In genomic region chr5:20568421-20568820, GRCm38 (mm10) we compare ENCODE assay signal across 14 mouse cellular contexts.
A peak's percentile ranks its signal among the peaks of the same experiment; 100 is the strongest.
DNase-seq lines count a peak whose midpoint lies in the region; ATAC-seq and TF ChIP-seq lines count a peak whose summit lies in the region.
"Had no signal": no experiment of that assay in that cellular context is flagged by ENCODE, and none has a peak within 500 bp of the region (broad histone marks: within the 10 kb centered on the region; RNA-seq: fewer than 3 reads in every experiment).

No protein-coding gene starts in this region.

- TF ChIP-seq CTCF in forebrain, postnatal 0 days (IDR thresholded peaks at IDR 0.05; ENCODE audit: low read depth): no peak
- TF ChIP-seq CTCF in cortical plate, adult 2 months (IDR thresholded peaks at IDR 0.05; ENCODE audit: extremely low read depth, insufficient read depth, low read length): no peak

- no peaks in the 10 kb centered on the region for H3K9me3 ChIP-seq in forebrain, postnatal 0 days (ENCODE audit: low read length)
- H3K9me3 ChIP-seq in forebrain, embryonic 15.5 days: no peaks in the 10 kb centered on the region
- H3K9me3 ChIP-seq: heart, embryonic 13.5 days; limb, embryonic 12.5 days had no signal

- H3K4me2 ChIP-seq in forebrain, postnatal 0 days (ENCODE audit: low read depth): no peak overlapping the region
- H3K4me2 ChIP-seq in forebrain, embryonic 15.5 days (replicated peaks): no peak overlapping the region
- H3K4me2 ChIP-seq in myocyte (ENCODE audit: low read depth): peak overlapping the region; percentile 44
- H3K4me2 ChIP-seq: heart, embryonic 13.5 days; hindbrain, embryonic 14.5 days; limb, embryonic 12.5 days had no signal

- H3ac ChIP-seq in myocyte (ENCODE audit: control insufficient read depth, insufficient read length): no peak overlapping the region

- H3K27ac ChIP-seq in forebrain, postnatal 0 days (ENCODE audit: low read depth, low read length): 0 out of 2 replicates have a peak overlapping the region, but pooled peaks have one; percentile 15
- H3K27ac ChIP-seq in forebrain, embryonic 15.5 days (replicated peaks): no peak overlapping the region
- H3K27ac ChIP-seq in cortical plate, adult 2 months (ENCODE audit: insufficient read depth, low read length): peak overlapping the region; percentile 71
- H3K27ac ChIP-seq: heart, embryonic 13.5 days; hindbrain, embryonic 14.5 days; limb, embryonic 12.5 days had no signal

- intact Hi-C loops in heart, postnatal 14 days (cut with DNase I): no loop called here

- TF ChIP-seq POLR2A in cortical plate, adult 2 months (IDR thresholded peaks at IDR 0.05; ENCODE audit: extremely low read depth, insufficient read depth, low read length): 0 out of 2 replicates have a peak, but pooled peaks have one; percentile 20
- TF ChIP-seq POLR2A in myocyte (IDR thresholded peaks at IDR 0.05; ENCODE audit: insufficient read length, low read depth): no peak

- no peaks in the 10 kb centered on the region for H3K79me2 ChIP-seq in myocyte (ENCODE audit: control insufficient read depth, insufficient read depth)

- H3K27me3 ChIP-seq in forebrain, postnatal 0 days (ENCODE audit: insufficient read depth, low read length): no peaks in the 10 kb centered on the region
- no peaks in the 10 kb centered on the region for H3K27me3 ChIP-seq in forebrain, embryonic 15.5 days
- H3K27me3 ChIP-seq in myocyte (ENCODE audit: control insufficient read depth, insufficient read depth, insufficient read length): no peaks in the 10 kb centered on the region
- H3K27me3 ChIP-seq: heart, embryonic 13.5 days; limb, embryonic 12.5 days; megakaryocyte, embryonic 14.5 days had no signal

- no peak for DNase-seq in forebrain, postnatal 0 days
- DNase-seq in layer of hippocampus, adult 9-11 months: peak; percentile 85
- no peak for DNase-seq in thymus, adult 18-20 months
- DNase-seq in heart, postnatal 14 days: no peak
- DNase-seq: liver, postnatal 0 days; retina, postnatal 1 day had no signal

- peak; percentile 48 for ATAC-seq in forebrain, postnatal 0 days
- no peak for ATAC-seq in forebrain, embryonic 15.5 days (replicated peaks)
- no peak for ATAC-seq in CD4-positive, CD25-positive, alpha-beta regulatory T cell, adult 4 months
- ATAC-seq: liver, postnatal 0 days had no signal

- H3K9ac ChIP-seq in forebrain, postnatal 0 days: no peak overlapping the region
- no peak overlapping the region for H3K9ac ChIP-seq in forebrain, embryonic 15.5 days (replicated peaks)
- H3K9ac ChIP-seq: heart, embryonic 13.5 days; hindbrain, embryonic 14.5 days; limb, embryonic 12.5 days; liver, postnatal 0 days had no signal

- peaks cover 10% of the 10 kb centered on the region for H3K36me3 ChIP-seq in forebrain, postnatal 0 days (ENCODE audit: insufficient read depth)
- peaks cover 8% of the 10 kb centered on the region; the same call in 1 of the 2 replicates for H3K36me3 ChIP-seq in forebrain, embryonic 15.5 days
- no peaks in the 10 kb centered on the region for H3K36me3 ChIP-seq in myocyte (ENCODE audit: control insufficient read depth, insufficient read depth)
- H3K36me3 ChIP-seq: heart, embryonic 13.5 days; limb, embryonic 12.5 days had no signal

- WGBS in forebrain, postnatal 0 days: 91% methylated on average over 6 of the region's 6 CpGs
- WGBS in forebrain, embryonic 15.5 days: 93% methylated on average over 6 of the region's 6 CpGs

- no peak overlapping the region for H3K4me3 ChIP-seq in forebrain, postnatal 0 days (ENCODE audit: low read depth, low read length)
- H3K4me3 ChIP-seq in forebrain, embryonic 15.5 days: no peak overlapping the region
- H3K4me3 ChIP-seq in cortical plate, adult 2 months (ENCODE audit: insufficient read depth, low read length): no peak overlapping the region
- H3K4me3 ChIP-seq in myocyte: no peak overlapping the region
- H3K4me3 ChIP-seq: heart, embryonic 13.5 days; limb, embryonic 12.5 days; megakaryocyte, embryonic 14.5 days had no signal

- H3K4me1 ChIP-seq in forebrain, postnatal 0 days (ENCODE audit: insufficient read depth): no peaks in the 10 kb centered on the region
- H3K4me1 ChIP-seq in forebrain, embryonic 15.5 days: no peaks in the 10 kb centered on the region
- peaks cover 3% of the 10 kb centered on the region for H3K4me1 ChIP-seq in cortical plate, adult 2 months (ENCODE audit: control insufficient read depth, insufficient read depth, low read length)
- H3K4me1 ChIP-seq: heart, embryonic 13.5 days; limb, embryonic 12.5 days; megakaryocyte, embryonic 14.5 days had no signal

TF ChIP-seq in myocyte, 11 proteins besides CTCF, POLR2A, EP300 and RAD21:
- TF ChIP-seq E2F4 (IDR thresholded peaks at IDR 0.05; ENCODE audit: insufficient read depth) (no peak), TCF3 (IDR thresholded peaks at IDR 0.05; ENCODE audit: insufficient read length, low read depth) (no peak), CEBPB (IDR thresholded peaks at IDR 0.05; ENCODE audit: insufficient read depth, poor library complexity, severe bottlenecking) (no peak), MAX (IDR thresholded peaks at IDR 0.05; ENCODE audit: low read depth) (no peak), USF1 (IDR thresholded peaks at IDR 0.05; ENCODE audit: low read depth) (no peak), TCF12 (IDR thresholded peaks at IDR 0.05; ENCODE audit: insufficient read depth, poor library complexity, severe bottlenecking) (no peak), MYOD1 (IDR thresholded peaks at IDR 0.05; ENCODE audit: control insufficient read depth in 1 of 3, insufficient read length in 2 of 3, low read depth in 2 of 3) (no peak), MYOG (IDR thresholded peaks at IDR 0.05; ENCODE audit: control insufficient read depth in 1 of 3, insufficient read depth in 1 of 3, insufficient read length in 2 of 3, low read depth in 2 of 3) (no peak), REST (IDR thresholded peaks at IDR 0.05; ENCODE audit: insufficient read depth, insufficient read length) (no peak), SRF (IDR thresholded peaks at IDR 0.05; ENCODE audit: control insufficient read depth, insufficient read length, low read depth) (no peak), POLR2AphosphoS2 (IDR thresholded peaks at IDR 0.05; ENCODE audit: insufficient read length, low read depth) (no peak)
